Mouse (Mus musculus): ENCODE data around the gene Ipo11.

DNA sequence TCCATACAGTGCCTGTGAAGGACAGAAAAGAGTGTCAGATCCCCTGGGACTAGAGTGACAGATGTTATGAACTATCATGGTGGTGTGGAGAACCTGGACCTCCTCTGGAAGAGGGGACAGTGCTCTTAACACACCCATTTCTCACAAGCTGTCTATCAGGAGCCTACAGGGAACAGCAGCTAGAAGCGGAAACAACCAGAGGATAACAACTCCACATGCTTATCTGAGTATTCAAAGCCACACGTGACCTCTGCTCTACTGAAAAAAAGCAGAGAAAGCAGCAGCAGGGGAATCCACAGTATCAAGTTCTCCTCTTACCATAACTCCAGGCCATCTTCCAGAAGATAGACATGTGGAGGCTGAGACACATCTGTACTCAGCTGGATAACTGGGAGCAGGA, 71.2 kb downstream of the Ipo11 start:
- no peak for TF ChIP-seq CTCF (IDR thresholded peaks at IDR 0.05; ENCODE audit: low read depth)
- TF ChIP-seq EP300 (IDR thresholded peaks at IDR 0.05; ENCODE audit: low read depth) = peak; percentile 93
